Mouse (Mus musculus) urinary bladder, postnatal 14 days (tissue): ENCODE results near the gene AC131692.1.

Experiments
- DNase-seq: peaks from one replicate; pipeline ENCODE4 v3.0.0; 2021; ENCODE audit warnings: low spot score

AC131692.1 gene

DNA sequence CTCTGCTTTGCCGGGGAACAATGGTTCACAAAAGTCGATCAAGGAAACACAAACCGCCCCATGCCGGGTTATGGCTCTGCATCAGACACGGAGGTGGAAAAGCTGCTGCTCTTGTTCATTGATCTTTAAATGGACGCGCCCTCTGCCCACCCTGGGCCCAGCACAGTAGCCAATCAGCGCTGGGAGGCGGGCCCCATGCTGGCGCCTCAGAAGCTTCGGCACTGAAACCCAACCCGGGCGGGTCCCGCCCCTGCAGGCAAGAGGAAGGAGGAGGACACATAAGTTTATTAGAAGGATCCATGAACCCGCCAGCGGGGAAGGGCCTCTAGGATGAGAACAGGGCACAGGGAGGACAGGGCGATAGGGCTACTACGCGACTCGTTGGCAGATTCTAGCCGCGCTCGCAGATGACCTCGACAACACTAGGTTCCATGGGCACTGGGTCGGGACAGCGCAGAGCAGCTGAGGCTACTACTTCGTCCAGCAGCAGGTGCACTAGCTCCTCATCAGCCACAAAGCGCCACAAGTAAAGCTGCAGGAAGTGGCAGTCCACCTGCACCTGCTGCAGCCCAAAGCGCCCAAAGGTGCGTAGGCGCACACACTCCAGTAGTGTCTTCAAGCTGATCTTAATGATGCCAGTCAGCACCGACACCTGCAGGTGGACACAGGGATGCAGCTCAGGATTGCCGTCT, 26.3 kb upstream of the AC131692.1 start, which contains the start of gene Tm7sf2:
TSS of gene Tm7sf2 (minus strand) at position 650 of the 692 bp plus-strand sequence.
- DNase-seq: peak; percentile 94

DNA sequence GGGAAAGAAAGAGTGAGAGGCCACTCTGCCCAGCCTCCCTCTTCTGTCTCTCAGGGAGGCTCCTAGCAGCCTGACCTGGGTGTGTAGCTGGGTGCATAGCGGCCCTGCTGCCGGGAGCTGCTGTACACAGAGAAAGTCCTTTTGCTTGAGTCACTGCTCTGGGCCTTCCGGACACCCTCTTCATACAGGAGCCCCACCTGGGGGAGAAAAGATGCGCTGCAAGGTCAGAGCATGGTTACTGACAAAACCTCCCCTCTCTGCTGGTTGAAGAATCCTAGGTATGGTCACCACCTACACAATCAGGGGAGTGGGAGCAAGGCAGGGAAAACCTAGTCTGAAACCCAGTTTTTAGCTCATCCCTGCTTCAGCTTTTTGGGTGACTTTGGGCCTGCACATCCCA, 25.3 kb upstream of the AC131692.1 start:
- peak; percentile 25 for DNase-seq

DNA sequence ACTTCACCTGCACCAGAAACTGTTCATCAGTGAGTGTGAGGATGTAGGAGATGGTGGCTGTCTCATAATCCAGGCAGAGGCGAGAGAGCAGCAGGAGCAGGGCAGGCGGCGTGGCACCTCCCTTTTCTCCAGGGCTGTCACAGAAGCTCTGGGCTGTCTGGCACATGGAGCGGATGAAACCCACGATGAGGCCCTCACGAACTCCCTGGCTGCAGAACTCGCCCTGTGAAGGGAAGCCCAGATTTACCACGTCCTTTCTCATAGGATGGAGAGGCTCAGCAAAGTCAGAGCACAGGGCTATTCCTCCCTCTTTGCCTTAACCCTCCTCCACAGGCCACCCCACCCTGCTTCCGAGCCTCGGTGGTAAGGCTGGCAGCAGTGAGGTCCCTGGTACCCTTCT, 24.4 kb upstream of the AC131692.1 start:
- no peak for DNase-seq

DNA sequence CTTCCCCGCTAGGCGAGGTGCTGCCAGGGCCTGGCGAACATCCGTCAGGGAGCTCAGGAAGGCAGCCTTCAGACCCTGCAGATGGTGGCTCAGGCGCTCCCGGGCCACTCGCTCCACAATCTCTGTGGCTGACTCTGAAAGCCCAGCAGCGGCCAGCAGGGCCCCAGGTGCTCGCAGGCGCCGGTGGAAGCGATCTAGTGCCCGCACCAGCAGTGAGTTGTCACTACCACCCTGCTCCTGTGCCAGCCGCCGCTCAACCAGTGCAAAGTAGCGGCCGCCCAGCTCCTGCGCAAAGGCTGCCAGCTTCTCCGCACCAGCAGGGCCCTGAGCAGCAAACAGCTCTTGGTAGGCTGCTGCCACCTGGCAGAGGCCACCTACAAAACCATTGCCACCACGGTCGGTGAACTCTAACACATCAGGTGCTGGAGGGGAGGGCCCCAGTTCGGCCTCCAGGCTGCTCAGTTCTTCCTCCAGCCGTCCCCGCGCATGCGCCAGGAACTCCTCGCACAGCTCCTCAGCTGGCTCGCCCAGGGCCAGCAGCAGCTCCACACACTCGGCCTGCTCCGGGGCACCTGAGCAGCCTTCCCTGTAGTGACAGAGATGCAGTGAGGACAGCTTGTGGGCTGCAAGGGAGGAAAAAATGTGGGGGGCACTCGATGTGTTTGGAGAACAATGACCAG, 23.5 kb upstream of the AC131692.1 start:
- no peak for DNase-seq

DNA sequence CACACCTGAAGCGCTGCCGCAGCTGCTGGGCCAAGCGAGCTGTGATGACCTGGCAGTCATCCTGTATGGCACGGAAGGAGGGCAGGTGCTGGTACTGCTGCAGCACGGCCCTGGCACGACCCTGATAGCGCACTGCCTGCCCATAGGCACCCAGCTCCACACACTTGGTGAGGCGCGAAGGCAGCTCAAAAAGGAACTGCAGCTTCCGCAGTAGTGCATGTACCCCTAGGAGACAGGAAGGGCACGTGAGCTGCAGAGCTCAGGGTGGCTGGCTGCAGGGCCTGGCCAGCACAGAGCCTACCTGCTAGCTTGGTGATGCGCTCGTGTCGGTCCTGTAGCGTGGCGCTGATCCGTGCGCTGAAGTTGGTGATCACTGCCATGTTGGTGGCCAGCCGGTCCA, 23.0 kb upstream of the AC131692.1 start:
- DNase-seq: no peak

DNA sequence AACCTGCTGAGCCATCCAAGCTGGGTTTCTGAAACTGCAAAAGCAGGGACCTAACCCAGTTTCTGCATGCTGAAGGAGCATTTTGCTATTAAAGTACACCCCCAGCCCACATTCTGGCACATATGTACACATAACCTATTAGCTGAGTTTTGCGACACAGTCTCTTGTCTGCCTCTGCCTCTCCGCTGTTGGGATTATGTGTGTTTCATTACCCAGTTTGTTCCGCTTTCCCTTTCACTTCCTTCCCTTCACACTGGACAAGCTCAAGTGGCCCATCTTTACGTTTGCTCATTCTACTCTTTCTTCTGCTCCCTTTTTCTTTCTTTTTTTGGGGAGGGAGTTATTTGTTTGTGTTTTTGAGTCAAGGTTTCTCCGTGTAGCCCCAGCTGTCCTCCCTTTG, 20.3 kb upstream of the AC131692.1 start:
- no peak for DNase-seq

DNA sequence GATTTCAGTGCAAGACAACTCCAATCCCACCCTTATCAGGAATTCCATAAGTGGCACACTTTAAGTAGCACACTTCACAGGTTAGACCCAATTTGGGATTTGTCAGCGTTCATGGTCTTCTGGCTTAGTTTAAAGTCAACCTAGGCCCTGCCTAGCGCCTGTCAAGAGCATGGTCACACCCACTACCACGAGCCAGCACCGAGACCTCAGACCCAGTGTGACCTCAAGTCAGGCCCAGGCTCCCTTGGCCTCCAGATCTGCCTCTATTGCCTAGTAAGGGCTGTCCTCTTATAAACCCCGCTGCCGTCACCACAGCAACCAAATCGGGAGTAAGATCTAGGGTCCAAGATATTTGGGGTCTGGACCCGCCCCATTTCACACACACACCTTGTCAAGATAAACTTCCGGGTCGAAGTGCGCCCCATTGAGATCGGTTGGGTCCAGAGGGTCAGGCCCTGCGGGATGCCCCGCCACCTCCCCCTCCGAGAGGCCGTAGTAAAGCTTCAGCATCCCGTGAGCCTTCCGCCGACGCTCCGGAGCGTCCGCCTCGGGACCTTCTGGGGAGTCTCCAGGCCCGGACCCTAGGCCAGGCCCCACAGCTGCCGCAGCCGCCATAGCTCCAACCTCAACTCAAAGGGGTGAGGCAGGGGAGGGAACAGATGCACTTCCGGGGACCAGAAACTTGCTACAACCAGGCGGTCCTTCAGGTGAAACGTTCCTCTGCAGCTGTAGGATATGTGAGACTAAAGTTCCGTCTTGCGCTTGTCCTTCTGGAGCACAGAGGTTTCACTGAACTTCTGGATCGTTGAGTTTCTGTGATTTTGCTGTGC, 17.4 kb upstream of the AC131692.1 start, which contains the start of gene Vps51:
TSS of gene Vps51 (minus strand) at position 668 of the 830 bp plus-strand sequence.
- peak; percentile 84 for DNase-seq

DNA sequence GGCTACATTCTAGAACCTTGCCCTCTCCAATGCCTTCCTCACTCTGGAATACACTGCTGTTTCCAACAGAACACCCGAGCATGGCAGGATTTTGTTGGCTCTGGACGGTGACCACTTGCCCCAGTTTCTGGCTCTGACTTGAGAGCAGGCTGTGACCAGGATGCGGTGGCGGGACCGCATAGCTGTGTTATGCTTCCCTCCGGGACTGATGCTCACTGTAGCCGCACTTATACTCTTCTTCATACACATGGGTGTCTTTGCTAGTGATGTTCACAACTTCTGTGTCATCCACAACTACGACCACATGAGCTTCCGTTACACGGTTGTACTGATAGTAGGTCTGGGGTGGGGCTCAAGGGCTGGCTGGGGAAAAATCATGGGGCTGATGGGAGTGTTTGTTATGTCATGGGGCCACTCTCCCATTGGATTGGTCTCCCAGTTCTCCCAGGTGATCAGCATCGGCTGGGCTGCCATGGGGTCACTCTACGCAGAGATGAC, 14.2 kb upstream of the AC131692.1 start, which contains the start of gene Tmem262:
TSS of gene Tmem262 (plus strand) at position 51 of the 498 bp plus-strand sequence.
- DNase-seq: no peak

DNA sequence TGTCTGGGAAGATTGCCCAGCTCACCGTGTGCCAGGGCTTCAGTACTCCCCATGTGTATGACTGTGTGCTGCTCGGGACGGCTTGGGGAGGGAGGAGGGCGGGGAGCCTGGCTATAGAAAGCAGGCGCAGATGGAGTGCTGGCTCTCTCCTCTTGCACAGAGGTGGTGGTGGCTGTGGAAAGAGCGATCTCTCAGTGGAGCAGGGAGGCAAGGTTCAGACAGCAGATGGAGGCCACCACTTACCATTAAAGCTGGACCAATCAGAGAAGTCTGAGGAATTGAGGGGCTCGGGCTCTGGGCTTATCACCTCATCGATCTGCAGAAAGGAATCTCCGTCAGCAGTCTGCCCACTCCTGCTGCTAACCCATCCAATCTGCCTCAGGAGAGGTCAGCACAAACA, 12.1 kb upstream of the AC131692.1 start, which contains the start of gene Gm28374:
TSS of gene Gm28374 (minus strand) at position 101 of the 400 bp plus-strand sequence.
- DNase-seq: no peak

DNA sequence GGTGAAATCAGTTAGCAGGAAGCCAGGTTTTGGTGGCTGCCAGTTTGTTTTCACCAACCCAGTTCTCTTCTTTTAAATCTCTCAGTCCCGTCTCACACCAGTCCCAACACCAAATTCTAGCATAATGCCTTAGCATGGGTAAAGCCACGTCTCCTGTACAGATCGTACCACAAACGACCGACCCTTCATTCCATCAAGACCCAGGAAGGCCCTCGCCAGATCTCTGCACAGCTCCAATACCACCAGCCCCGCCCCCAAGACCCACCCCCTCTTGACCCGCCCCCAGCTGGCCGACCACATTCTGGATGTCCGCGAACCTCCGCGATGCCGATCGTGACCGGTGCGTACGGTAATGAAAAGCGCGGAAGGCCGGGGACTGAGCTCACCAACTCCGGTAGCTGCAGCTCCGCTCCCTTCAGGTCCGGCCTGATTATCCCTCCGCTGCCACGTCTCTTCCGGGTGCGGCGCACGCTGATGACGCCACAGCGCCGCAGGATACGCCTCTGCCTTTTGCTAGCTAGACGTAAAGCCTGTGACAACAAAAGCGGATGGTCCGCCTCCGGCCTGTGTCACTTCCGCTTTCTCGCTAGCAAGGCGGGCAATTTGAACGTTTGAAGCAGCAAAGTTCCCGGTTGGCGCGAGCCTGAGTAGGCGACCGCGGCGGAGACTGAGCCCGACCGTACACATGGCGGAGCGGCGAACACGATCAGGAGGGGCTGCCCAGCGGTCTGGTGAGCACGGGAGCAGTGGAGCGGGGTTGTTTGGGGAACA, 9.6 kb upstream of the AC131692.1 start, which contains the start of the genes Zfpl1 and Cdca5:
TSS of gene Zfpl1 (minus strand) at position 479 of the 771 bp plus-strand sequence.
TSS of gene Cdca5 (plus strand) at position 506 of the 771 bp plus-strand sequence.
- peak; percentile 96 for DNase-seq

DNA sequence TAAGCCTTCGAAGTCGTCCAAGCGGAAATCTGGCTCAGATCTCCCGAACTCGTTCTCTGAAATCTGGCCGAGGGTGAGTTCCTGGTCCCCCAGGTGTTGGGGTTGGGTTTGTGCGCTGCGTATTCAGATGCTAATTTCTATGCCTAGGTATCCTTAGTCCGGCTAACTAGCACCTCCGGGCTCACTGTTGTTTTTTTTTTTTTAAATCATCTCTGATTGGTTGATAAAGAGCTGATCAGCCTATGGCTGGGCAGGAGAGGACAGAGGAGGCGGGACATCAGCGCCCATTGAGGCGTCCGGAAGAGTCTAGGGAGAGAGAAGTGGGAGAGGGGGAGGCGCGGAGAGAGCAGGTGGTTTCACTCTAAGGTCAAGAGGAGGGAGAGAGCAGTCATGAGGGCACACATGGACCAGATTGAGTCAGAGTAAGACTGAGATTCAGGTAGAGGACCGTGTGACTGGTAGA, 8.8 kb upstream of the AC131692.1 start:
- DNase-seq: peak; percentile 58

DNA sequence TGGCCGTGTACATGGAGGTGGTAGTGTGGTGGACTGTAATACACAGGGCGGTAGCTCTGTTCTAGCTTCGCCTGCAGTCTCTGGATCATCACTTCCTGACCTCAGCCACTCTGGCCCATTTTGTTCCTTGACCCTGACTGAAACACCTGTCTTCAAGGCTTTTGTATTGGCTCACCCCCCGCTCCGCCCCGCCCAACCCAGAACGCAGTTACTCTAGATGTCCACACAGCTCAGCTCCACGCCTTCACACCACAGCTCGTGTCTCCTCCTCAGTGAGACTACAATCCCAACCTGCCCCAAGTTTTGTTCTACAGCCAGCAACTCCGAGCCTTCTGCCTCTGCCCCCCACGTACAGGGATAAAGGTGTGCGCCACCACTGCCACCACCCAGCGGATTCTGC, 5.4 kb upstream of the AC131692.1 start:
- DNase-seq: no peak

DNA sequence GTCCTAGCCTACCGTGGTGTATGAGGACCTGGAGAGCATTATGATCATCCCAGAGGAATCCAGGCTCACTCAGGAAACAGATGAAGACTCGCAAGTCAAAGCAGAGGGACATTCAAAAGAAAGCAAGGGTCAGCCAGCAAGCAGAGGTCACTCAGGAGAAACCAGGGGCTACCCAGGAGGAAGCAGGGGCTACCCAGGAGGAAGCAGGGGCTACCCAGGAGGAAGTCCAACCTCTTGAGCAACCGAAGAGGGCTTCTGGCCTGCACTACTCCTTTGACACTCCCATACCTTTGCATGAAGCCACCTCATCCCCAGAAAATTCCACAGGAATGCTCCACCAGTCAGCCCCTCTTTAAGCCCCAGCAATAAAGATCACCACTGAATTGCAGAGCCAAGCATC, 3.6 kb downstream of the AC131692.1 start:
- DNase-seq: no peak

DNA sequence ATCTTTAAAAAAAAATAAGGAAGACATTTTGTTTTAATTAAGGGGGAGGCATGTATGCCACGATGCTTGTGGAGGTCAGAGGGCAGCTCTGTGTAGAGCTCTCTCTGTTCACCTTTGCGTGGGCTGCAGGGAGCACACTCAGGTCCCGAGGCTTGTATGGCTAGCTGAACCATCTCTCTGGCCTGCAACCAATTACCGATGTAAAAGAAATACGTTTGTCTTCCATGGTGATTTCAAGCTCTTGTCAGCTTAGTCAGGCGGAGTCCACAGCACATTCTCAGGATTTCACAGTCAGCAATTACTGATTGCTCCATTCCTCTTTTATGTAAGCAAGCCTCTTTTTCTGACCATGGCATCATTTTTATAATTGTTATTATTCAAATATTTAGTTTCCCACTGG, 7.0 kb downstream of the AC131692.1 start:
- no peak for DNase-seq

DNA sequence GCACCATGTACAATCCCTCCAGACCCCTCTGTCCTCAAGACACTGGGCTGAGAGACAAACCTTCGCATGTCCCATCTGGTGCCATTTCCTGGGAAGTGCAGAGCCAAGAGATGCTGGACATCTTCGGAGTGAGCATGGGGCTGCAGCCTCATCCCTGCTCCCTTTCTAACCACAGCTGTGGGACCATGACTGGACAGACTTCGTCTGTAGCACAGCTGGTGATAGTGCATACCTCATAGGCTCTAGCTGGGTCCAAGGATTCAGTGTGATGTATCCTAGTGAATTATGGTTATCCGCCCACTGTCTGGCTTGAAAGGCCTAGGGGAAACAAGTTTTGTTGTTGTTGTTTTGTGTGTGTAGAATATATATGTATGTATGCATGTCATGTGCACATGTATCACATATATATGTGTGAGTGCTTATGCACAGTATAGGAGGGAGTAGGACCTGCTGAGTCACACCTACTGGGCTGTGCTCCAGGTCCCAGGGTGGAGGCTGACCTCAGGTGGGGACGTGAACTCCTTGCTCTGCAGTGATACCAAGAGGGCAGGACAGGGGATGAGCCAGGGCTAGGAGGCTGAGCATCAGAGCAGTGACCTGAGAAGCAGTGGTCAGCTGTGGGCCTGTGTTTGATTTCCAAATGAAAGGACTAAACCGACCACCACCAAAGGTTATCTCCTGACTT, 8.1 kb downstream of the AC131692.1 start:
- DNase-seq: no peak

DNA sequence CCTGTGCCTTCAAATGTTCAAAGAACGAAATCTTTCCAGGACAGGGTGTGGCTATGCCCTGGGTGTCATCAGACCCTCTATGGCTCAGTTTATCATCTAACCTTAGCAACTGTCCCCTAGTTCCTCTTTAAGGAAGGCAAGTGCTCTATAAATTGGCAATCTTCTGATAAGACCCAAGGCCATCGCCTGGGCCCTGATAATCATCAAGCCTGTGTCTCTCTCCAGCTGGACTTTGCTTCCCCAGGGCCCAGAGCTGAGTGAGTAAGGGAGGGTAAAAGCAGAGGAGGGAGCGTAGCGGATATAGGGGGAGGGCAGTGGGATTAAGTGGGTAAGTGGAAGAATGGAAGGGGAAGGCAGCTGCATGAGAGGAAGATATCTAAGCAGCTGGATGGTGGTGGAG, 10.3 kb downstream of the AC131692.1 start:
- no peak for DNase-seq

DNA sequence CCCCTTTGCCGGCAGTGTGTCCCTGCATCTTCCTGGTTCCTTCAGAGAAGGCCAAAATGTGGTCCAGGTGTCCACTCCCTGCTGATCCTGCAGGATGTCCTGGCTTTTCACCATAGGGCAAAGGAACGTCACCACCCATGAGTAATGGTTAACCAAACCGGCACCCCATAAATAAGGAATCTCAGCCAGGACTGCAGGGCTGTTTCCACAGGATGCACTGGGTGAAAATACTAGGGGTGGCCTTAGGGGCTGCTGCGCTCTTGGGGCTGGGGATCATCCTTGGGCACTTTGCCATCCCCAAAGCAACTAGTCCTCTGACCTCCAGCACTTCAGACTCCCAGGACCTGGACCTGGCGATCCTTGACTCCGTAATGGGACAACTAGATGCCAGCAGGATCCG, 11.4 kb downstream of the AC131692.1 start, which contains the start of gene Naaladl1:
TSS of gene Naaladl1 (plus strand) at position 197 of the 400 bp plus-strand sequence.
- DNase-seq: no peak

DNA sequence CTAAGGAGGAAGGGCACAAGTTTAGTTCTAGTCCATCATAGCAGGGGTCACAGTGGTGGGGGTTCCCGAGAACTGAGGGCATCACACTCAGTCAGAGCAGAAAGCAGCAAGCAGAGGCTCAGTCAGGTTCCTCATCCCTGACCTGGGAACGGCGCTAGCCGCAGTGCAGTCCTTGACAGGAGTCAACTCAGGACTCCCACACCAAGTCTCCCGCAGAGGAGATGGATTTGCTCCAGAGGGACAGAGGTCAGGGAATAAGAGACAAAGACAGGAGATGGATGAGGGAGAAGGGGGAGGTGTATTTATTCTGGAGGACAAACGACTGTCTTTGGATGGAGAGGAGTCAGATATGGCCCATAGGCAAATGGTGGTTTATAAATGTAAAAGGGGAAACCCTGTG, 18.9 kb downstream of the AC131692.1 start:
- DNase-seq: no peak

DNA sequence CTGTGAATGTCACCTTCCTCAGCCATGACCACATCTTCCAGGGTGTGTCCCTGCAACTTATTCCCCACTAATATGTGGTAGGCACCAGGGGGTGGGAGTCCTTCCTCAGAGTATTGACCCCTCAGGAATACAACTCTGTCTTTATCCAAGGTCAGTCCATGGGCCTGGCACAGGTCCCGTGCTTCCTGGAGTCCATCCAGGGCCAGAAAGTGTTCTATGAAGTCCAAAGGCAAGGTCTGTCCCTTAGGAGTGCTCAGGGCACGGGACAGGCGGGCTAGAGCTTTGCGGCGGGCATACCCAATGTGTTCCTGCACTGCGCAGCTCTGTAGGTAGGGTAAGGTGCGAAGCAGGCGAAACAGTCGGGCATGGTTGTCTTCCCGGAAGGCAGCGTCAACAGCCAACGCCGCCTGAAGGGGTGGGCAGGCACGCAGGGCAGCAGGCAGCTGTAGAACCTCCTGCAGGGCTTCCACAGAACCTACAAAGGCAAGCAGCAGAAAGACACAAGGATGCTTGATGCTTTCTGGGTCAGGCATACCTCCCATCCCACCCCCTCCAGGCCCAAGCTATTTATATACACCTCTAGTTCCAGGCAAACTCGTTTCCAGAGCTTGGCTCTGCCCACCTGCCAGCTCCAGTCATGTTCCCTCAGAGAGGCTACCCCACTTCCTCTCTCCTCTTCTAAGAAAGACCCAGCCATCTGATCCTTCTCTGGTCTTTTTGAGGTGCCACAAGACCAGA, 22.1 kb downstream of the AC131692.1 start:
- no peak for DNase-seq
